In the genomic region with DNA sequence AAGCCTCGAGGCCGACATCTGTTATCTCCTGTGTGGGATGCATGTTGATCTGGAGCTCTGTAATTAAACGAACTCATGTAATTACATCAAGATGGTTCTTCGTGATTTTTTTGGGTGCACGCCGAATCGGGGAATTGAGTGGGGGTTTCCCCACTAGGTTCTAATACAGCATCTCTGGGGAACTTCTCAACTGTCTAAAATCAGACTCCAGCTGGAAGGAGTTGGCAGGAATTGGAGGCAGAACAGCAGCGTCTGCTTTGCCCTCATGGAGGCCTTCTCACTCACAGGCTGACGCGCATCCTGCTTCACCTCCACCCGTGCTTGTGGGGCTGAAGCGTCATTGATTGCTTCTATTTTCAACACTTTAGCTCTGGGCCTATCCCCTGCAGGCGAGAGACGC, we compare ENCODE assay signal across 35 mouse cellular contexts. TPM values are rescaled to one million over a fixed set of nuclear protein-coding genes. Genes with fewer than 3 reads are reported as not detected.
DNase-seq lines count a peak whose midpoint lies in the region; TF ChIP-seq lines count a peak whose summit lies in the region.
"Had no signal": no experiment of that assay in that cellular context is flagged by ENCODE, and none has a peak within 500 bp of the region (broad histone marks: within the 10 kb centered on the region; RNA-seq: fewer than 3 reads in every experiment).

No protein-coding gene starts in this region.

- TF ChIP-seq CTCF in layer of hippocampus, adult 2 months (conservative IDR thresholded peaks at IDR 0.05) = no peak

- no peaks in the 10 kb centered on the region for H3K4me1 ChIP-seq in midbrain, embryonic 10.5 days
- H3K4me1 ChIP-seq: embryonic facial prominence, embryonic 12.5 days; embryonic facial prominence, embryonic 15.5 days; hindbrain, embryonic 10.5 days; hindbrain, embryonic 13.5 days had no signal

- no peak overlapping the region for H3K4me3 ChIP-seq in layer of hippocampus, adult 2 months
- H3K4me3 ChIP-seq in midbrain, embryonic 10.5 days = no peak overlapping the region
- H3K4me3 ChIP-seq: embryonic facial prominence, embryonic 12.5 days; embryonic facial prominence, embryonic 15.5 days; gastrocnemius, adult 2 months; hindbrain, embryonic 10.5 days; hindbrain, embryonic 13.5 days had no signal

- H3K36me3 ChIP-seq in midbrain, embryonic 10.5 days = no peaks in the 10 kb centered on the region
- H3K36me3 ChIP-seq: embryonic facial prominence, embryonic 12.5 days; embryonic facial prominence, embryonic 15.5 days; hindbrain, embryonic 10.5 days; hindbrain, embryonic 13.5 days had no signal

- WGBS in midbrain, embryonic 10.5 days = 87% methylated on average over 14 of the region's 14 CpGs

- intact Hi-C loops in heart, postnatal 14 days (cut with DNase I) = no loop called here

- DNase-seq in layer of hippocampus, adult 11-12 months (ENCODE audit: low spot score) = peak; percentile 38
- DNase-seq in layer of hippocampus, adult 2 months (ENCODE audit: low spot score in 2 of 2) = peak; percentile 44 to 49
- DNase-seq in layer of hippocampus, adult 9-11 months = peak; percentile 59
- peak; percentile 5 for DNase-seq in testis, postnatal 14 days (ENCODE audit: low spot score)
- no peak for DNase-seq in kidney, adult 9 months
- DNase-seq in heart, postnatal 14 days = no peak
- no peak for DNase-seq in midbrain, embryonic 10.5 days (ENCODE audit: low spot score)
- DNase-seq: adrenal gland, adult 2 months; adrenal gland, postnatal 14 days; cerebellum, adult 11-12 months; cerebellum, adult 8-10 months; cerebellum, postnatal 14 days; forebrain, postnatal 0 days; gastrocnemius, adult 2 months; gastrocnemius, postnatal 14 days; heart, adult 11 months; heart, postnatal 36 days had no signal

- 0 out of 2 replicates have a peak overlapping the region, but pooled peaks have one; percentile 10 for H3K27ac ChIP-seq in layer of hippocampus, adult 2 months
- H3K27ac ChIP-seq in midbrain, embryonic 10.5 days (replicated peaks) = no peak overlapping the region
- H3K27ac ChIP-seq: embryonic facial prominence, embryonic 12.5 days; embryonic facial prominence, embryonic 15.5 days; gastrocnemius, adult 2 months; hindbrain, embryonic 10.5 days; hindbrain, embryonic 13.5 days had no signal

- H3K9me3 ChIP-seq in midbrain, embryonic 10.5 days (replicated peaks) = 0 out of 2 replicates have a peak, but pooled peaks cover 2% of the 10 kb centered on the region
- H3K9me3 ChIP-seq: embryonic facial prominence, embryonic 12.5 days; embryonic facial prominence, embryonic 15.5 days; hindbrain, embryonic 10.5 days; hindbrain, embryonic 13.5 days had no signal

- no peaks in the 10 kb centered on the region for H3K27me3 ChIP-seq in midbrain, embryonic 10.5 days (ENCODE audit: low read depth, poor library complexity, severe bottlenecking)
- H3K27me3 ChIP-seq: embryonic facial prominence, embryonic 12.5 days; embryonic facial prominence, embryonic 15.5 days; hindbrain, embryonic 13.5 days had no signal

RNA-seq across cellular contexts. Expression of gene Gm597, which starts 20.8 kb away (rescaled TPM):
- total RNA-seq in layer of hippocampus, adult 2 months (2021) = not detected
- not detected for total RNA-seq in heart, postnatal 14 days (2021)
- polyA plus RNA-seq in midbrain, embryonic 10.5 days (2016; fragmentation: Nextera tagmentation; extraction: Ambion mirVana) = not detected in 2 replicates
- total RNA-seq: adrenal gland, adult 2 months; adrenal gland, postnatal 14 days; adrenal gland, postnatal 4 days; forebrain, postnatal 0 days; gastrocnemius, adult 2 months; gastrocnemius, postnatal 14 days; gastrocnemius, postnatal 4 days; heart, adult 8-10 months; heart, postnatal 36 days; MEL had no signal
- polyA plus RNA-seq: adrenal gland, adult 2 months; brain, embryonic 14.5 days; C2C12; CD4-positive, CD25-positive, alpha-beta regulatory T cell, adult 4 months; embryonic facial prominence, embryonic 12.5 days; embryonic facial prominence, embryonic 15.5 days; forebrain, embryonic 11.5 days; forebrain, embryonic 14.5 days; forebrain, postnatal 0 days; frontal cortex, adult 2 months; heart, embryonic 11.5 days; heart, embryonic 14.5 days; heart, postnatal 0 days; hindbrain, embryonic 10.5 days; hindbrain, embryonic 13.5 days; hindbrain, embryonic 16.5 days had no signal

Comparison
In these comparisons a context has a peak if more than half of its experiments do, and no peak if none do; other contexts are left out.
1. DNase-seq: peak in layer of hippocampus, adult 11-12 months (single experiment), layer of hippocampus, adult 2 months (2 of 2), layer of hippocampus, adult 9-11 months (single experiment) and testis, postnatal 14 days (single experiment); none in kidney, adult 9 months (single experiment), heart, postnatal 14 days (0 of 2) and midbrain, embryonic 10.5 days (single experiment).